Mouse (Mus musculus) kidney, adult 2 months (tissue): Measurements from ENCODE around the gene Tbc1d15. TPM values are rescaled to one million over a fixed set of nuclear protein-coding genes. Genes with fewer than 3 reads are reported as not detected.

ENCODE experiments used
- DNase-seq: peaks from one replicate; pipeline ENCODE4 v3.0.0; 2021
- H3K27ac ChIP-seq: fragments of 200-500 bp; 2 replicates; pipeline ENCODE4 v1.5.1; 2012; ENCODE audit warnings: low read depth, low read length, control low read depth, inconsistent platforms; ENCODE audit not compliant: insufficient read depth
- H3K27me3 ChIP-seq: fragments of 200-500 bp; replicated peaks from 2 replicates; pipeline ENCODE4 v1.6.1; 2012; ENCODE audit warnings: mild to moderate bottlenecking, moderate library complexity, low read length, inconsistent platforms; ENCODE audit not compliant: control insufficient read depth, insufficient read depth
- H3K36me3 ChIP-seq: fragments of 200-500 bp; 2 replicates; pipeline ENCODE4 v1.6.1; 2012; ENCODE audit warnings: mild to moderate bottlenecking, moderate library complexity, low read length, inconsistent platforms; ENCODE audit not compliant: control insufficient read depth, insufficient read depth
- H3K4me1 ChIP-seq: fragments of 200-500 bp; 2 replicates; pipeline ENCODE4 v1.6.1; 2011; ENCODE audit warnings: low read length; ENCODE audit not compliant: control insufficient read depth, insufficient read depth
- H3K4me3 ChIP-seq: fragments of 200-500 bp; 2 replicates; pipeline ENCODE4 v1.5.1; 2011; ENCODE audit warnings: mild to moderate bottlenecking, low read depth, low read length, control low read depth; ENCODE audit not compliant: insufficient read depth
- CTCF ChIP-seq: fragments of 200-500 bp; conservative IDR thresholded peaks from 2 replicates; pipeline ENCODE4 v1.5.1; 2011; ENCODE audit warnings: low read depth, mild to moderate bottlenecking, control low read depth, low read length, moderate library complexity, mixed read lengths; ENCODE audit not compliant: insufficient read depth, insufficient read length
- POLR2A ChIP-seq: fragments of 200-500 bp; IDR thresholded peaks from one replicate; pipeline ENCODE4 v1.6.1; 2011; ENCODE audit warnings: low read depth, low read length, control low read depth
- WGBS: fragments of 180-500 bp; shearing (Covaris S2); methylation state at CpG from one replicate; pipeline ENCODE4 v1.1.7; 2018; 5-methylcytosine and 5-hydroxymethylcytosine counted together
- polyA plus RNA-seq: library from polyadenylated mRNA; depleted of rRNA; stranded (reverse); fragments of >200 nt; gene quantifications from 2 replicates; pipeline ENCODE4 v1.2.3, GENCODE M21; 2012; rRNA removed

Gene Tbc1d15
- polyA plus RNA-seq, 1 experiment: 13.1 TPM

- TF ChIP-seq CTCF (no peak), POLR2A (no peak)
- Histone ChIP-seq H3K36me3 (no peaks in the 10 kb centered on the region), H3K4me1 (no peaks in the 10 kb centered on the region), H3K27me3 (no peaks in the 10 kb centered on the region), H3K27ac (no peak overlapping the region), H3K4me3 (no peak overlapping the region)
- DNase-seq: no peak
- 23% methylated on average over 9 of the region's 9 CpGs for WGBS
Observed at GRCm38 (mm10) chr10:115169410-115169809, 81.9 kb downstream of the Tbc1d15 start.

GRCm38 (mm10) chr10:115160289-115160688 lies 91.0 kb downstream of the Tbc1d15 start:
- TF ChIP-seq POLR2A (no peak), CTCF (no peak)
- Histone ChIP-seq H3K27me3 (no peaks in the 10 kb centered on the region), H3K27ac (no peak overlapping the region), H3K36me3 (no peaks in the 10 kb centered on the region), H3K4me1 (no peaks in the 10 kb centered on the region), H3K4me3 (no peak overlapping the region)
- WGBS: 73% methylated on average over 5 of the region's 5 CpGs
- DNase-seq: no peak

Other genes starting within 250 kb of the Tbc1d15 start
- not detected in 2 replicates for gene Tph2, start 66.4 kb downstream of the Tbc1d15 start, polyA plus RNA-seq
- 28.0 and 29.2 TPM in 2 replicates for gene Rab21, start 64.1 kb upstream of the Tbc1d15 start, polyA plus RNA-seq
- 68.5 and 84.0 TPM in 2 replicates for gene Tmem19, start 111.0 kb upstream of the Tbc1d15 start, polyA plus RNA-seq
- 7.4 and 7.6 TPM in 2 replicates for gene Thap2, start 133.0 kb upstream of the Tbc1d15 start, polyA plus RNA-seq
- gene Zfc3h1, start 133.5 kb upstream of the Tbc1d15 start, polyA plus RNA-seq: 15.5 and 18.4 TPM in 2 replicates